Comparison of ENCODE assay signal across 8 mouse cellular contexts in genomic region chr7:67243121-67243893, GRCm38 (mm10). TPM values are rescaled to one million over a fixed set of nuclear protein-coding genes. Genes with fewer than 3 reads are reported as not detected.
DNase-seq lines count a peak whose midpoint lies in the region; ATAC-seq lines count a peak whose summit lies in the region.
"Had no signal": no experiment of that assay in that cellular context is flagged by ENCODE, and none has a peak within 500 bp of the region (broad histone marks: within the 10 kb centered on the region; RNA-seq: fewer than 3 reads in every experiment).

No protein-coding gene starts in this region.

- no peaks in the 10 kb centered on the region for H3K9me3 ChIP-seq in intestine, embryonic 16.5 days (ENCODE audit: control insufficient read depth, low read length)
- H3K9me3 ChIP-seq: megakaryocyte, embryonic 14.5 days had no signal

- no peak overlapping the region for H3K9ac ChIP-seq in intestine, embryonic 16.5 days (ENCODE audit: low read depth, low read length)

- 0 out of 2 replicates have a peak, but pooled peaks have one; percentile 42 for ATAC-seq in intestine, embryonic 16.5 days

- no peak overlapping the region for H3K4me2 ChIP-seq in intestine, embryonic 16.5 days (ENCODE audit: low read depth, low read length)

- H3K27ac ChIP-seq in intestine, embryonic 16.5 days (ENCODE audit: low read length) = no peak overlapping the region

- H3K4me3 ChIP-seq in intestine, embryonic 16.5 days (ENCODE audit: low read length) = no peak overlapping the region
- H3K4me3 ChIP-seq: megakaryocyte, embryonic 14.5 days had no signal

- peak; percentile 42 for DNase-seq in kidney, postnatal 14 days
- no peak for DNase-seq in kidney, postnatal 10 days
- DNase-seq in ES-CJ7 (ENCODE audit: low read depth, low spot score) (peak; percentile 17), ZHBTc4 (ENCODE audit: low read depth, low spot score) (peak; percentile 29)
- DNase-seq in testis, postnatal 10 days (ENCODE audit: low spot score) = no peak
- DNase-seq in kidney, adult 11 months = no peak

- H3K4me1 ChIP-seq in intestine, embryonic 16.5 days (ENCODE audit: control insufficient read depth, insufficient read depth, low read length) = peaks cover 3% of the 10 kb centered on the region; the same call in 1 of the 2 replicates

- no peaks in the 10 kb centered on the region for H3K36me3 ChIP-seq in intestine, embryonic 16.5 days (ENCODE audit: control insufficient read depth, insufficient read depth, low read length)

- no peaks in the 10 kb centered on the region for H3K27me3 ChIP-seq in intestine, embryonic 16.5 days (replicated peaks; ENCODE audit: control insufficient read depth, insufficient read depth, low read length)
- H3K27me3 ChIP-seq: megakaryocyte, embryonic 14.5 days had no signal

- 42% methylated on average over 2 of the region's 2 CpGs for WGBS in intestine, embryonic 16.5 days

RNA-seq across cellular contexts. Expression of gene Lysmd4, which starts 21.0 kb away (rescaled TPM):
- 11.5 and 11.8 TPM in 2 replicates for polyA plus RNA-seq in intestine, embryonic 16.5 days (2015; fragmentation: Nextera tagmentation; extraction: Ambion mirVana)

Comparison
In these comparisons a context has a peak if more than half of its experiments do, and no peak if none do; other contexts are left out.
1. DNase-seq: peak in kidney, postnatal 14 days (single experiment), ES-CJ7 (single experiment) and ZHBTc4 (single experiment); none in kidney, postnatal 10 days (single experiment), testis, postnatal 10 days (single experiment) and kidney, adult 11 months (single experiment).